Mouse (Mus musculus) embryonic facial prominence, embryonic 15.5 days (tissue): ENCODE results near the gene Acot5. TPM values are rescaled to one million over a fixed set of nuclear protein-coding genes. Genes with fewer than 3 reads are reported as not detected.

ENCODE experiments used
- polyA plus RNA-seq: library from polyadenylated mRNA; unstranded; fragments of >200 nt; fragmentation: Nextera tagmentation; extraction: Ambion mirVana; gene quantifications from 2 replicates; pipeline ENCODE4 v1.2.1, GENCODE M21; 2015

Acot5 gene
- polyA plus RNA-seq, 1 experiment from 2014 or later, result 0.16 TPM

Other genes with a start within 250 kb of the Acot5 start
- gene Numb, start 147.4 kb upstream of the Acot5 start, polyA plus RNA-seq, result 35.3 and 37.3 TPM in 2 replicates
- gene Riox1, start 118.7 kb upstream of the Acot5 start, polyA plus RNA-seq, result 14.7 and 15.4 TPM in 2 replicates
- gene Heatr4, start 84.5 kb upstream of the Acot5 start, polyA plus RNA-seq, result not detected in 2 replicates
- gene Acot2, start 81.5 kb upstream of the Acot5 start, polyA plus RNA-seq, result 24.0 and 24.4 TPM in 2 replicates
- gene Acot1, start 59.8 kb upstream of the Acot5 start, polyA plus RNA-seq, result 50.2 and 58.9 TPM in 2 replicates
- gene Acot4, start 30.9 kb upstream of the Acot5 start, polyA plus RNA-seq, result 0.25 and 0.45 TPM in 2 replicates
- not detected in 2 replicates for gene Gm49366, start 30.4 kb upstream of the Acot5 start, polyA plus RNA-seq
- gene Acot3, start 17.2 kb upstream of the Acot5 start, polyA plus RNA-seq, result not detected in 2 replicates
- 2.1 and 2.4 TPM in 2 replicates for gene Acot6, start 31.3 kb downstream of the Acot5 start, polyA plus RNA-seq
- gene Dnal1, start 45.0 kb downstream of the Acot5 start, polyA plus RNA-seq, result 6.0 and 6.3 TPM in 2 replicates
- 1.8 and 3.0 TPM in 2 replicates for gene Pnma1, start 79.2 kb downstream of the Acot5 start, polyA plus RNA-seq
- 15.4 and 15.9 TPM in 2 replicates for gene Elmsan1, start 149.6 kb downstream of the Acot5 start, polyA plus RNA-seq
- gene Ptgr2, start 215.9 kb downstream of the Acot5 start, polyA plus RNA-seq, result 16.8 and 17.0 TPM in 2 replicates
- 80.1 and 81.7 TPM in 2 replicates for gene Zfp410, start 247.5 kb downstream of the Acot5 start, polyA plus RNA-seq